Mouse (Mus musculus): Measurements from ENCODE around the gene Alox12b. TPM values are rescaled to one million over a fixed set of nuclear protein-coding genes. Genes with fewer than 3 reads are reported as not detected.

The Alox12b gene
- total RNA-seq, 1 experiment = 0.22 TPM

GRCm38 (mm10) chr11:69122336-69122951 lies 34.3 kb upstream of the Alox12b start, which contains the start of gene 9130213A22Rik:
Gene 9130213A22Rik (minus strand): TSS chr11:69122589.
- Histone ChIP-seq H3K4me1 (ENCODE audit: control insufficient read depth in 2 of 2, insufficient read depth in 2 of 2, low read length in 2 of 2, poor library complexity in 1 of 2) (peaks cover 0 to 8% of the 10 kb centered on the region in 2 experiments; a peak in 2 of 4 replicates), H3K27ac (ENCODE audit: insufficient read depth, low read depth, low read length, poor library complexity, severe bottlenecking) (no peak within 1 kb of the TSS), H3K36me3 (ENCODE audit: control insufficient read depth, insufficient read depth, low read length, poor library complexity, severe bottlenecking) (no peaks in the 10 kb centered on the region), H3K9ac (ENCODE audit: insufficient read depth, low read depth, low read length, poor library complexity, severe bottlenecking) (peak within 1 kb of the TSS; percentile 55), H3K9me3 (ENCODE audit: control insufficient read depth, insufficient read depth, low read depth, low read length) (no peaks in the 10 kb centered on the region), H3K4me3 (ENCODE audit: insufficient read depth in 1 of 2, low read depth in 1 of 2, low read length in 2 of 2, poor library complexity in 1 of 2, severe bottlenecking in 1 of 2) (peak within 1 kb of the TSS; percentile 68 to 82)
- no peak for DNase-seq (ENCODE audit: low read depth, low spot score)
- no peak for TF ChIP-seq ZC3H11A (IDR thresholded peaks at IDR 0.05; ENCODE audit: borderline replicate concordance, low read depth, low read length)
- in situ Hi-C loops (cut with MboI; ENCODE audit: low sequenced_read_pairs in 2 of 2, unreplicated experiment in 2 of 2) = no loop called here

GRCm38 (mm10) chr11:69123056-69123692 lies 33.6 kb upstream of the Alox12b start:
- peak overlapping the region; percentile 68 to 82 for H3K4me3 ChIP-seq (ENCODE audit: insufficient read depth in 1 of 2, low read depth in 1 of 2, low read length in 2 of 2, poor library complexity in 1 of 2, severe bottlenecking in 1 of 2)
- TF ChIP-seq HCFC1 (IDR thresholded peaks at IDR 0.05; ENCODE audit: borderline replicate concordance, insufficient read depth, low read length) (no peak), CHD2 (IDR thresholded peaks at IDR 0.05; ENCODE audit: low read depth, low read length) (no peak), ZNF384 (IDR thresholded peaks at IDR 0.05; ENCODE audit: low read depth, low read length) (no peak), MAFK (IDR thresholded peaks at IDR 0.05; ENCODE audit: insufficient read depth, low read depth, low read length) (no peak), ZC3H11A (IDR thresholded peaks at IDR 0.05; ENCODE audit: borderline replicate concordance, low read depth, low read length) (no peak)
- DNase-seq (ENCODE audit: low read depth, low spot score) = peak; percentile 85
- H3K27ac ChIP-seq (ENCODE audit: insufficient read depth, low read depth, low read length, poor library complexity, severe bottlenecking) = no peak overlapping the region
- peaks cover 0 to 6% of the 10 kb centered on the region in 2 experiments; a peak in 2 of 4 replicates for H3K4me1 ChIP-seq (ENCODE audit: control insufficient read depth in 2 of 2, insufficient read depth in 2 of 2, low read length in 2 of 2, poor library complexity in 1 of 2)
- no peaks in the 10 kb centered on the region for H3K36me3 ChIP-seq (ENCODE audit: control insufficient read depth, insufficient read depth, low read length, poor library complexity, severe bottlenecking)
- H3K9me3 ChIP-seq (ENCODE audit: control insufficient read depth, insufficient read depth, low read depth, low read length) = no peaks in the 10 kb centered on the region
- in situ Hi-C loops (cut with MboI; ENCODE audit: low sequenced_read_pairs in 2 of 2, unreplicated experiment in 2 of 2) = no loop called here
- H3K9ac ChIP-seq (ENCODE audit: insufficient read depth, low read depth, low read length, poor library complexity, severe bottlenecking) = no peak overlapping the region

DNA sequence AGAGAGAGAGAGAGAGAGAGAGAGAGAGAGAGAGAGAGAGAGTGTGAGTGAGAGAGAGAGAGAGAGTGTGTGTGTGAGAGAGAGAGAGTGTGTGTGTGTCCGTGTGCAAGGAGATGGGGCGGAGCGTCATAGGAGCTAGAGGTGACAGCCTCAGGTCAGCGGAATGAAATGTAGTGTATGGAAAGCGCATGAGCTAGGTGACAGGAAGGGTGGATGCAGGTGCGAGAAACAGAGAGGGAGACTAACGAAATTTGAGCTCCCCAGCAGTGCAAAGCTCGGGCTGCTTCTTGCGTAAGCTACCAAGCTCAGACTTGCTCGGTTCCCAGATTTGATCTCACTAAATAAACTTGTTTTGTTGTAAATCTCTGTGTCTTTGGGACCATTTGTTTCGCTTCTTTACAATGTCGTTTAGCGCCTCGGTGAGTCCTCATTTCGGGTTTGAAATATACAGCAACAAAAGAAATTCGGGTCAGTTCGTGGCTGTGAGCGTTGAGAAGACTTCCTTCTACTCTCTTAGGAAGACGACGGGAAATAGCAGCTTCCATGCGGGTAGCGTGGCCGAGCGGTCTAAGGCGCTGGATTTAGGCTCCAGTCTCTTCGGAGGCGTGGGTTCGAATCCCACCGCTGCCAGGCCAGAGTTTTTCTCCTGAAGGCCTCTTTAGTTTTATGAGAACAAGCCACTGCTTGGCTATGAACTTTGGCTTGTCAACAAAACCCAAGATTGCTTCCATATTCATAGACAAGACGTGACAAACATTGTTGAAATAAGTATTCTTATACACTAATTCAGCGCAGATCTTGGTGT lies 32.9 kb upstream of the Alox12b start:
- peak; percentile 86 for DNase-seq (ENCODE audit: low read depth, low spot score)
- H3K4me1 ChIP-seq (ENCODE audit: control insufficient read depth in 2 of 2, insufficient read depth in 2 of 2, low read length in 2 of 2, poor library complexity in 1 of 2) = peaks cover 0 to 6% of the 10 kb centered on the region in 2 experiments; a peak in 2 of 4 replicates
- H3K27ac ChIP-seq (ENCODE audit: insufficient read depth, low read depth, low read length, poor library complexity, severe bottlenecking) = no peak overlapping the region
- no peaks in the 10 kb centered on the region for H3K9me3 ChIP-seq (ENCODE audit: control insufficient read depth, insufficient read depth, low read depth, low read length)
- H3K36me3 ChIP-seq (ENCODE audit: control insufficient read depth, insufficient read depth, low read length, poor library complexity, severe bottlenecking) = no peaks in the 10 kb centered on the region
- peak; percentile 79; the same call in 1 of the 2 replicates for TF ChIP-seq MAFK (IDR thresholded peaks at IDR 0.05; ENCODE audit: insufficient read depth, low read depth, low read length)
- 0 out of 2 replicates have a peak, but pooled peaks have one; percentile 58 for TF ChIP-seq HCFC1 (IDR thresholded peaks at IDR 0.05; ENCODE audit: borderline replicate concordance, insufficient read depth, low read length)
- TF ChIP-seq CHD2 (IDR thresholded peaks at IDR 0.05; ENCODE audit: low read depth, low read length) = no peak
- 0 out of 2 replicates have a peak overlapping the region, but pooled peaks have one; percentile 2 for H3K9ac ChIP-seq (ENCODE audit: insufficient read depth, low read depth, low read length, poor library complexity, severe bottlenecking)
- H3K4me3 ChIP-seq (ENCODE audit: insufficient read depth in 1 of 2, low read depth in 1 of 2, low read length in 2 of 2, poor library complexity in 1 of 2, severe bottlenecking in 1 of 2) = peak overlapping the region; percentile 58 to 82
- in situ Hi-C loops (cut with MboI; ENCODE audit: low sequenced_read_pairs in 2 of 2, unreplicated experiment in 2 of 2) = no loop called here

GRCm38 (mm10) chr11:69124498-69124847 lies 32.3 kb upstream of the Alox12b start:
- in situ Hi-C loops (cut with MboI; ENCODE audit: low sequenced_read_pairs in 2 of 2, unreplicated experiment in 2 of 2) = no loop called here
- Histone ChIP-seq H3K9ac (ENCODE audit: insufficient read depth, low read depth, low read length, poor library complexity, severe bottlenecking) (no peak overlapping the region), H3K4me1 (ENCODE audit: control insufficient read depth in 2 of 2, insufficient read depth in 2 of 2, low read length in 2 of 2, poor library complexity in 1 of 2) (peaks cover 0 to 6% of the 10 kb centered on the region in 2 experiments; a peak in 2 of 4 replicates), H3K36me3 (ENCODE audit: control insufficient read depth, insufficient read depth, low read length, poor library complexity, severe bottlenecking) (no peaks in the 10 kb centered on the region), H3K9me3 (ENCODE audit: control insufficient read depth, insufficient read depth, low read depth, low read length) (no peaks in the 10 kb centered on the region), H3K27ac (ENCODE audit: insufficient read depth, low read depth, low read length, poor library complexity, severe bottlenecking) (no peak overlapping the region), H3K4me3 (ENCODE audit: insufficient read depth in 1 of 2, low read depth in 1 of 2, low read length in 2 of 2, poor library complexity in 1 of 2, severe bottlenecking in 1 of 2) (peak overlapping the region in 1 of 2 experiments; percentile 82; a peak in 2 of 4 replicates)
- no peak for DNase-seq (ENCODE audit: low read depth, low spot score)
- no peak for TF ChIP-seq ZNF384 (IDR thresholded peaks at IDR 0.05; ENCODE audit: low read depth, low read length)
- peak; percentile 85 for TF ChIP-seq MAFK (IDR thresholded peaks at IDR 0.05; ENCODE audit: insufficient read depth, low read depth, low read length)
